Mouse (Mus musculus): Measurements from ENCODE around the gene Pcbd2.

DNA sequence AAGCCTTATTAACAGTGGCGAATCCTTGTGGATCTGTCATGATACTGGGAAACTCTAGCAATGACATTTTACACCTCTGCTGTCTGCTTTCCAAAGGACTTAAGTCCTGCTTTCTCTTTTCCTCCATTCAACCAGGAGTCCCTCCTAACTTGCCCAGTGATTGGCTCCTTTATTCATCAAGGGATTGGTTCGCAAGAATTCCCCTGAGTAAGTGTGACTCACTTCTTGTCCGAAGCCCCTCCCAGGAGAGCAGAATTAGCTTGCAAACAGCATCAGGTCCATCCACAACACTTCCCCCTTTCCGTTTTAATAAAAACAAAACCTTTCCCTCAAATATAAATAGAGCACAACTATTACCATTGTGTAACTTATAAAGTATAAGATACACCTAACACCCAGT, 22.9 kb upstream of the Pcbd2 start:
- no peak for TF ChIP-seq MEF2A (IDR thresholded peaks at IDR 0.05; ENCODE audit: extremely low read depth, insufficient replicate concordance, low read depth, low read length, poor library complexity, severe bottlenecking)
- no peak for TF ChIP-seq USF1 (IDR thresholded peaks at IDR 0.05; ENCODE audit: low read depth, low read length)

Measured in MEL (cell line).